Mouse (Mus musculus) spleen, adult 18-20 months (tissue): ENCODE results near the gene 9230102O04Rik.

Source experiments
- DNase-seq, 2 experiments: peaks; one replicate each; pipeline ENCODE4 v3.0.0; 2022; ENCODE audit warnings: mixed read lengths in 2 of 2

Gene 9230102O04Rik

GRCm38 (mm10) chr2:9888913-9889650 lies at the start of gene 9230102O04Rik:
Gene 9230102O04Rik, minus strand, starts transcription at chr2:9889540.
- no peak for DNase-seq

GRCm38 (mm10) chr2:9935965-9936364 lies 46.6 kb upstream of the 9230102O04Rik start:
- no peak for DNase-seq

- DNase-seq: no peak
These were observed 37.6 kb upstream of the 9230102O04Rik start for GRCm38 (mm10) chr2:9926905-9927283.

- DNase-seq: no peak
These were observed 37.0 kb upstream of the 9230102O04Rik start for GRCm38 (mm10) chr2:9926194-9926904.

- no peak for DNase-seq
These were observed 29.5 kb upstream of the 9230102O04Rik start for GRCm38 (mm10) chr2:9918691-9919471.

- no peak for DNase-seq
These were observed 28.3 kb upstream of the 9230102O04Rik start for GRCm38 (mm10) chr2:9917602-9918001.

GRCm38 (mm10) chr2:9905995-9906394 lies 16.7 kb upstream of the 9230102O04Rik start:
- DNase-seq: no peak

- DNase-seq: no peak
These were observed 14.7 kb upstream of the 9230102O04Rik start for GRCm38 (mm10) chr2:9903854-9904560.

- DNase-seq: no peak
These were observed 8.5 kb upstream of the 9230102O04Rik start for GRCm38 (mm10) chr2:9897846-9898245.

GRCm38 (mm10) chr2:9896097-9896770 lies 6.9 kb upstream of the 9230102O04Rik start:
- DNase-seq: no peak

GRCm38 (mm10) chr2:9894836-9895593 lies 5.7 kb upstream of the 9230102O04Rik start:
- no peak for DNase-seq

- no peak for DNase-seq
These were observed 4.1 kb upstream of the 9230102O04Rik start for GRCm38 (mm10) chr2:9893272-9893953.

GRCm38 (mm10) chr2:9892541-9892940 lies 3.2 kb upstream of the 9230102O04Rik start:
- DNase-seq: no peak

- DNase-seq: no peak
These were observed 1.6 kb upstream of the 9230102O04Rik start for GRCm38 (mm10) chr2:9890906-9891305.

- DNase-seq: no peak
These were observed 911 bp upstream of the 9230102O04Rik start for GRCm38 (mm10) chr2:9890251-9890650.

GRCm38 (mm10) chr2:9889651-9890183 lies 377 bp upstream of the 9230102O04Rik start, which contains the start of gene Gata3:
Gene Gata3, minus strand, starts transcription at chr2:9890034.
- no peak for DNase-seq

- DNase-seq: no peak
These were observed 1.7 kb downstream of the 9230102O04Rik start for GRCm38 (mm10) chr2:9887636-9888035.

- no peak for DNase-seq
These were observed 2.3 kb downstream of the 9230102O04Rik start for GRCm38 (mm10) chr2:9886921-9887610.

- no peak for DNase-seq
These were observed 3.3 kb downstream of the 9230102O04Rik start for GRCm38 (mm10) chr2:9886031-9886430.
